Mouse (Mus musculus) 3134 (cell line): ENCODE data around the gene Hist1h4i.

Experiments used
- DNase-seq: peaks from one replicate; pipeline ENCODE4 v3.0.0-alpha.2; 2011; ENCODE audit warnings: low spot score; ENCODE audit not compliant: insufficient read length; ENCODE audit errors: extremely low read depth

Hist1h4i gene

DNA sequence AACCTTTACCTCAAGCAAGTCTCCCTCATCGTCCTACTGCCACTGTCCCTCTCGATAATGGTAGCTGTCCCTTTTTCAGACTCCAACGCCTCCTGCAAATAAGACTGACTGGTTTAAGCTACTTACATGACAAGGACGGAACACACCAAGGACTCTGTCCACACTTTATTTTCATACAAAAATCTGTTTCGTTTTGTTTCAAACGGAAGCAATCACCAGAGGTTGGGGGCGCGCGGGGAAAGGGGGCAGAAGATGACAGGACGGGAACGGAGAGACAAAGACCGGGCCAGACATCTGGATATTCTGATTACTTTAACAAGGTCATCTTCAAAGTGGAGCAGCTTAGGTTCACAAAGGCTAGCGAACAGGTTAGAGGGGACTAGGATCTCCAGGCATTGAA lies 27.4 kb downstream of the Hist1h4i start:
- DNase-seq: no peak

DNA sequence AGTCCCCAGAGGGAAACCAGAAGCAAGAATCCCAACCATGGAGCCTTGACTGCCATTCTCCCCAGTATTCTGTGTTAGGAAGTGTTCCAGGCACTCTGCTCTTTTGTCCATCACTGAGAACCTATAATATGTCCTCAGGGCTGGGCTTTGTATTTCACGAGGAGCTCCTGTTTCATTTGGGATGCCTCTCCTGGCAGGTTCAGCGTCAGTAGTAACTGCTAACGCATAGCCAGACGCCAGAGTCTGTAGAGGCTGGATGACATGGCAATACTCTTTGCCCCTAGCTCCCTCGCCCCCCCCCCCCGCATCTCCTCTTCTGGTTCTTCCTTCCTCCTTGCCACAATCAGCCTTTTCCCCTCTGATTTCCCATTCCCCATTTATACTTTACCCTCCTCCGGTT lies 31.5 kb downstream of the Hist1h4i start, which contains the start of gene Prss16:
Gene Prss16, minus strand, starts transcription at position 101 of the 400 bp plus-strand sequence.
- no peak for DNase-seq

DNA sequence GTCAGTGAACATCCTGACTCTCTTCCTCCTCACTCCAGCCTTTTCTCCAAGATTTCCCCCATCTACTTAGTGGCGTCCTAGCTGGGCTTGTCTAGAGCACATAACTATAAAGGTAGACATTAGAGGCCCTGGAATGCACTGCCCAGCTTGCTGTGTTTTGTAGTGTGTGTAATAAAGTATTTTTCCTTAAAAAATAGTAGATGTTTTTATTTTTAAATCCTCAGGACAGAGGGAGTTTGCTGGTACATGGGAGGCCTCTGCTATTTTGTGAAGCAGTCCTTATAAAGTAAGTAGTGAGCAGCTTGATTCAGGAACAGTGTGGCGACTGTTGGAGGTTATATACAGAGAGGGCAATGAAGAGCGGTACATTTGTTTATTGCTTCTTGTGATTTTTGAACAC lies 32.5 kb downstream of the Hist1h4i start:
- DNase-seq: no peak

DNA sequence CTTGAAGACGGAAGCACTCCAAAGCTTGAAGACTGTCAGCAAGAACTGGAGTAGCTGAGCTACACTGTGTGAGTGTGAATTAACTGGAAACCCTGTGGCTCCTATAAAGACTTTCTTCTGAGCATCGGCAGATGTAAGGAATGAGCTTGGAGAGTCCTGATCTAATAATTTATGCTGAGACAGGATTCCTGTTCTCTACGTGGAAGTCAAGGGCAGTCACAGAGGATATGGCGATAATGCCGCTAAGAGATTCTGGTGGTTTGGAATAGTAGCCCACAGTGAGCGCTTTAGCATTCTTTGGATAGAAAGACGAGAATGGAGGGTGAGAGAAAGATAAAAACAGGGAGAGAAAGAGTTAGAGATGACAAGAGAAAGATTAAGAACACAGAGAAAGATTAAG lies 33.3 kb downstream of the Hist1h4i start:
- no peak for DNase-seq

DNA sequence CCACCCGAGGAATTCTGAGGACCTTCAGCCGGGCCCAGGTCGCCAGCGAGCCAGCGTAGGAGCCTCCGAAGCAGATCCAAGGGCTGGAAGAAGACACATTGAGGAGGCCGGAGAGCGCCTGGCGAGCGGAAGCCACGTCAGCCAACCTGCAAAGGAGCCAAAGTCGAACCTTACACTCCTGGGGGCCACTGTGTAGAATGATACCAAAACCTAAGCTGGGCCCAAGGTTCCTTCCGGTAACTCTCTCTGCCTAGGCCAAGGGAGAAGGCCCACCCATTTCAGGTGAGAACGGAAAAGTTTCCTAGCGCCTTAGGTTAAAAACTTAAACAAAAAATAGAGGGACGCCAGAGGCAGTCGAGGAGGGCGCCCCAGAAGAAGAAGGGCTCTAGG lies 34.0 kb downstream of the Hist1h4i start:
- no peak for DNase-seq

DNA sequence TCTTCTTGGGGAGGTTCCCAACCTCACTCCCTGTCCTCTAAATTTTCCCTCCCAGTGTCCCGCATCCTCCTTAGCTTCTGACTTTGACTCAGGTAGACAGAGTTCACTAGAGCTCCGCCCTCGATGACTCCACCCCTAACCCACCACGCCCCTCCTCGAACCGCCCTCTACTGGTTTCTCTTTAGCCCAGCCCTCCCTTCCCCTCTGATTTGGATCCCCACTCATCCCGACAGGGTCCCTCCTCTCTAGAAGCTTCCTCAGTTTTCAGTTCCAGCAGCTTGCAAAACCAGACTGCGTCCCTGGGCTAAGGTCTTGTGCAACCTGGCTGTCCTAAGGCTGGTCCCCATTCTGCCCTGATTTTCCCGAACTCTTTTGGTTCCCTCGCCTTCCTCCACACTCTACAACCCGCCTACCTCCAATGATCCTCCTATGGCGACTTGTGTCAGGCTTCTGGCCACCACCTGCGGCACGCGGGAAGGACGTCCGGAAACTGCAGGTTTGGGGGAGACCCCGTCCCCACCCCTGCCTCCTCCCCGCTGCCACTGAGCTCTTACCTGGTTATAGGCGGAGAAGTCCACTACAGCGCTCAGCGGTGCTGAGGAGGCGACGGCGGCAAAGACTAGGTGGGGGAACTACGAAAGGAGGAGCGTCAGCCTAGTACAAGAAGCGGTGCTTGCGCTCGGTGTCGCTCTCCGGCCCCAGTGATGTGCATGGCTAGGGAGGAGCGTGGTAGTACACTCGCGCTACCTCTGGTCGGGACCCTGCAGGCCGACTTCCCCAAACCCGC lies 34.6 kb downstream of the Hist1h4i start:
- peak; percentile 80 for DNase-seq

DNA sequence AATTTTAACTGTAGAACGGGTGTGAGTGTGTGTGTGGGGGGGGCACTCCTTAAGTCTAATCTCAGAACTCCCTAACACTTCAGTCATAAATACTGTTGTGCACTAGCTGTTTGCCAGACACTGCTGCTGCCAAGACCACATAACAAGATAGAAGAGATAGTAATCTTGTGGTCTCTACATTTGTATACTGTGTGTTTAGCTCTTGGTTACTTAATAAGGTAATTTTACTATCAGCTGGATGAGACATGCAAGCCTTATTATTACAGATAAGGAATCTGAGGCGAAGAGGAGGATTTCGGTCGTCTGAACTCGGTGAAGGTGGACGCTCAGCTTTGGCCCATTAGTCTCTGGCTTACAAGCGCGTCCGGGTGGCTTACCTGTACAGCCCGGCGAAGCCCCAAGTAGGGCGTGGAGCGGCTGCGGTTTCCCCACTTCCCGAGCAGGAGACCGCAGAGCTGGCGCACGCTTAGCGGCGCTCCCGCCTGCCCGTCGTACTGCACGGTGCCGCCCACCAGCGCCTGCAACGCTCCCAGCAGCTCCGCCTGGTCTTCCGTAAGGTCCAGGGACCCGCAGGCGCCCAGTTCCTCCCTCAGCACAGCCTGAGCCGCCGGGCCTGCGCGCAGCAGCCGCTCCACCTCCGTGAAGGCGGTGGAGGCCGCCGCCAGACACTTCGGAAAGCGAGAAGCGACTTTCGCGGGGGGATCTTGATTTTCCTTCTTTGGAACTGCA lies 35.4 kb downstream of the Hist1h4i start:
- DNase-seq: peak; percentile 83

DNA sequence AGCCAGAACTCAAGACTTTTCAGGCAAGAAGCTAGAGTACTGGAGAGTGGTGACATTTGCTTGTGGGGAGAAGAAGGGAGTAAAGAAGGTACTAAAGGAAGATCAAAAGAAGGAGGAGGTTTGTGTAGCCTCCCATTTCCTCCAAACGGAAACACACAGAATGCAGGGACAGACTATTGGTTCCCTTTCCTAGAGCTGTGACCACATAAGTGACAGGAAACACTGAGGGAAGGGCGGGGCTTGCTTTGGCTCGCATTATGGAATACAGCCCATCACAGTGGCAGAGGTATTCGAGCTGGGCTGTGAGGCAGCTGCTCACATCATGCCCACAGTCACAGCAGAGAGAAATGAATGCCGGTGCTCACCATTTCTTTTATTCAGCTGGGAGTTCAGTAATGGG lies 39.3 kb downstream of the Hist1h4i start:
- DNase-seq: no peak

DNA sequence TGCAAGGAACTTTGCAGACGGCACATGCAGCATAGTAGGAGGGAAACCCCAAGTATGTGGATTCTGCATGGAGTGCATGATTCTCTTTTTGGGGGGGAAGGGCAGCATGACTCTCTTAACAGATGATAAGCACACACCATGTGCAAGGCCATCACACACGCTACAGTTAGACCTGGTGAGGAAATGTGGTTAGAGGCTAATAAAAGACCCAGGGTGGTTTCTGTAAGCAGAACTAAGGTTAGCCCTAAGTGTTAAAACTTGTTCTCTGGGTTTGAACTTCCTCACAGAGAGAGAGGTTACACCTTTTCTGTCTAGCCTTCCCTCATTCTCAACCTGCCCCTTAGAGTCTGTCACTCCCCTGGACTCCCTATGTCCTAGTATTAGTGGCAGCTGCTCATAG lies 39.8 kb downstream of the Hist1h4i start:
- DNase-seq: no peak

DNA sequence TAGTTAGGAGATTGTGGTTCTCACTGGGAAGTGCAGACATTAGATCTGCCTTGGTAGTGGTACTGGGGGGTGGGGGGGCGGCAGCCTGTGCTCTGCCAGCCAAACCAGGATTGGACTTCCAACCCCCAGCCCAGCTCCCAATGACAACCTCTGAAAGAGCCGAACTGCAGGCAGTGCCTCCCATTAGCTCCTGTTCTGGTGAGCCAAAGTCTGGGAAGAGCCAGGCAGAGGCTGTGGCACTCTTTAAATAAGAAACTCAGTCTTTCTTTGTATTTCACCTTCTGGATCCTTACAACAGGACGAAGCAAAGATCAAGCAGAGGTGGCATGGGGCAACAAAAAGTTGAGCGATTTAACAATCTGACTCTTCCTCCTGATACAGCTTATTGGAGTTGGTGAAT lies 42.0 kb downstream of the Hist1h4i start:
- DNase-seq: no peak

DNA sequence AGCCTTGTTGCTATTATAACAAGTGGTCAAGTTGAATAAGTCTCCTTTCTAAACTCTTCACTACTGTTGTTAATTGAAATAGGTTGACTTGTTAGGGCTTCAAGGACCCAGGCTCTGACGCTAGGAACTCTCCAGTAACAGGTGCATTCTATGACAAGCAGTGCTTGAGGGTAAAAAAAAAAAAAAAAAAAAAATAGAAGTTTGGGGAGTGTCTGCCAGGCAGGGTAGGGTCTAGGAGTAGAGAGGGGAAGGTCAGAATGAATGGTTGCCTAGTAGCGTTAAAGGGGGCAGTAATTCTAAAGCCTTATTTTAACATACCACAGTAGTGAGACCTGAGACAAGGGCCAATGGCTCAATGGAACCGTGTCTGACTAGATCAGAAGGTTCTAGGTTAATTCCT lies 42.8 kb downstream of the Hist1h4i start:
- DNase-seq: no peak

DNA sequence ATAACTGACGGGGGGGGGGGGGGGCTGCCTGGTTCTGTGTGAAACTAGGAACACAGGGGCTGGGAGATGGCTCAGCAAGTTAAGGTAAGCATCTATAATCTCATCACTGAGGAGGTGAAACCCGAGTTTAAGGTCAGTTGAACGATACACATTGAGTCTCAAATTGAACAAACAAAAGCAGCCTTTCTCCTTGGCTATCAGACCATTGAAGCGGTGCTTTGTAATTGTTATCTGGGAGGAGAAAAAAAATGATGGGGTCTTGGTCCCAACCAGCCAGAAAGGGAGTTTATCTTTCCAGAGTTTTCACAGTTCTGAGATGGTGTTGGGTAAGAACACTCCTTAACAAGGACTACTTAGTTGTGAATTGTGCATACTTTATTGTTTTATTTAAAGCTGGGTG lies 43.3 kb downstream of the Hist1h4i start:
- no peak for DNase-seq

DNA sequence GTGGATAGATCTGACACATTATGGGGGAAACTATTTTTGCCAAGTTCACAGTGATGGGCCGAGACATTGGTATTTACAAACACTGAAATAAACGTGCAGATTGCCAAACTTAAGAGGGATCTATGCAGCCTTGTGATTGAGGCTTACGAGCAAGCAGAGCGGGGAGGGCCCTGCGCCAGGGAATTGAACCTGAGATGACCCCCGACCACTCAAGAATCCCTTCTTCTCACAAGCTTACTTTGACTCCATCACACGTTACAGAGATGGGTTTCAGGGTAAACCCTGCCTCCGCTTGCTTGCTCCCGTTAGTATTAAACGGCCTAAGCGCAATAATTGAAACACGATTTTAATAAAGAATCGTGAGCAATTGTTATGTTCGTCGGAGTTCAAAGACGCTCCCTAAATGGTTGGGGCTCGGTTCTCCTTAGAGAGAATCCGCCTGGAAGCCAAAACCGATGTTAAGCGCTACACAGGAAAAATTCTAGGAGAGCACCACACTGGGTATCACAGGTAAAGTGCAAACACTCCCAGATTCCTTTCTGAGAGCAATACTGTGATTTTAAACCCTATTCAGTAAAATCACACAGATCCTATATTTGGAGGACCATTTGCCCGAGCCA lies 43.9 kb downstream of the Hist1h4i start:
- DNase-seq: no peak

DNA sequence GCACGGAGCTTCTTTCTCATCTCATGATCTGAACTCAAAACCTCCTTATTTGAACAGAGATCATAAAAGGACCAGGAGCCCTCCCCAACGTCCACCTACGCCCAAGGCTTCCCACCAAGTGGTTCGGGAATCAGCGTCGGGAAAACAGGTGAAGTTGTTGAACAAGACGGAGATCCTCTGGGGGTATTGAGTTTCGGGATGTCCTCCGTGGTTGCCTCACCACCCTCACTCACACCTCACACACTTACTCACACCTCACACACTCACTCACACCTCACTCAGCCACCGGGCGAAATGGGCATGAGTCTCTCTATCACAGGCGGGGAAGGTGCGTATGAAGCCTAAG lies 44.3 kb downstream of the Hist1h4i start:
- no peak for DNase-seq

DNA sequence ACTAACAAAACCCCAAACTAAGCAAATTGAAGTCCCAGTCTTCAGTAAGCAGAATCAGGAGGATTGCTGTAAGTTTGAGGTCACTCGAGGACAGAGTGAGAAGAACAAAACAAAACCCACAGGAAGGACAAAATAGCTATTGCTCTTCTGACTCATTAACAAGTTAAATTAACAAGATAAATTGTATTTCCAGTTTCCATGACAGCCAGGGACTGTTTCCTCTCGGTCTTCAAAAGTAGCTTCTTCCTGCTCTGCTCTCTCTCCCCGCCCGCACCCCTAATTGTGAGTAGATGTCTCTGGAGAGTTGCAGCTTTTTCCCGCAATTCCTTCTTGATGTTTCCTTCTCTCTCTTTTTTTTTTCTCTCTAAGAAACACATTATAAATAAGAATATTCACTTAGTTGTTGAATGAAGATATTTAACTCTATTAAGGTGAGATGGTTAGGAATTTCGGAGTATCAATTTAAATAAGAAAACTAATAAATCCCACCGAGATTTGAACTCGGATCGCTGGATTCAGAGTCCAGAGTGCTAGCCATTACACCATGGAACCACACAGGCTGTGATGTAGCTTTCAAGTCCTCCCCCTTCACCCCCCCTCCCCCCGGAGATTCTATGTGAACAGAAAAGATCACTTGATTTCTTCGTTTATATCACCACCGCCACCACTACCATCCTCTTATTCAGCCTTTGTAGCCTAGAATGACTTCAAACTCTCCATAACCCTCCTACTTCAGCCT lies 44.9 kb downstream of the Hist1h4i start:
- peak; percentile 49 for DNase-seq

DNA sequence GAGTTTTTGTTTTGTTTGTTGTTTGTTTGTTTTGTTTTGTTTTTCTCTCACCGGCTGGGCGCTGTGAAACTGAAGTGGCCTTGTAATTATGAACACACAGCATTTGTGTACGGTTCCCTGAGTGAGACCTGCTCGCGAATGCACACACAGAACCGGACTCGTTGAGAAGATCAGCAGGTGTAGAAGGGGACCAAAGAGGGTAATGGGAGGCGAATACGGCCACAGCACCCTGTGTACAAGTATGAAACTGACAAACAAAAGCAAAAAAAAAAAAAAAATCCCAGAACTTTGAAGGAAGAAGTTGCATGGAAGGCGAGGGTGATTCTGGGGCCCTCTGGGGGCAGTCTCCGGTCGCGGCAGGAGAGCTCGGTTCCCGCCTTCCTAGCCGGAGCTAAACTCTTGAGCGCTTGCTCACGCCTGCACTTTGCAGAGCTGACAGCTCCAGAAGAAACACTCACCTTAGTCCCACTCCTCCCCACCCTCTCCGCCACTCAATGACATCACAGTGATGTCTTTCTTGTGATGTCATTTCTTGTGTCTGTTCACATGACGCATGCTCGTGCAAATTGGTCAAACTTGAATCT lies 45.7 kb downstream of the Hist1h4i start:
- DNase-seq: peak; percentile 66

DNA sequence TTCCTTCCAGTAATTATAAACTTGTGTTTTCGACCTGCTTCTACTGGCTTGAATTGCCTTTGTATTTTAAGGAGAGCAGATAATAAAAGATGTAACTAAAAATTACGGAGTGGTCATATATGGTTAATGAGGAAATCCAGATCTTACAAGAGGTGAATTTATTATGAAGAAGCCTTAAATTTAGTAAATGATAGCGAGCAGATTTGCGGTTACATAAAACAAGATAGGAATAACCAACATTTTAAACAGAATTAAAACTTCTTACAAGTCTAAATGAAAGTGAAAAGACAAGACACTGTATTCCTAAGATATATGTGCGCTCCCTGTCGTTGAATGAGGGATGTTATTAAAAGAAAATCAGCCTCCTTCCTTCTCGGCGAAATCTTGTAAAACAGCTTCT lies 46.3 kb downstream of the Hist1h4i start:
- no peak for DNase-seq

DNA sequence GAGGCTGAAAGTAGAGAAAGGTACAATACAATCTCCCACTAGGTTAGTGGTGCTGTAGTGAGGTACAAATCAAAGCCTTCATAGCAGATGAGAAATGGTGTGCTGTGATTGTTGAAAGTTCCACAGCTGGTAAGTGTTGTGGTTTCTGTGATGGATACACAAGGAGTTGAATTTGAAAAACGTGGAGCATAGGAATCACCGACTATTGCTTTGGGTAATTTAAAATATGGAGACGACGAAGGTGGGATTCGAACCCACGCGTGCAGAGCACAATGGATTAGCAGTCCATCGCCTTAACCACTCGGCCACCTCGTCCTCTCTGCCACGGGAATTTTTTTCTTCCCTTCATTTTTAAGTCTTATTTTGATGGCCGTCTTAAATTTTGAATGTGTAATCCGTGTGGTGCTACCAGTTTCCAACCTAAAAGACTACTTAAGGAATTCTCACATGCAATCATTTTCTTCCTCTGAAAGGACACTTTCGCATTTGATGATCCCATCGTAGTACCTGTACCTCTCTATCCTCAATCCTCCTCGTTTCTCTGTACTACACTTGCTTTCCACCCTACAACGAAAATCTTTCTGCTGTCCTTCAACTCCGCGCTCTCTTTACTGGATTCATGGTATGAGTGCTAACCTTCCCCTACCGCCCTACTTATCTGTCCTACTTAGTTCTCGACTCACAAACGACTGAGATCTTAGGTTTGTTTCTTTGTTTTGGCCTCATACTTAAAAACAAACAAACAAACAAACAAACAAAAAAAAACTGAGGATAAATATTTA lies 47.0 kb downstream of the Hist1h4i start:
- DNase-seq: peak; percentile 66

DNA sequence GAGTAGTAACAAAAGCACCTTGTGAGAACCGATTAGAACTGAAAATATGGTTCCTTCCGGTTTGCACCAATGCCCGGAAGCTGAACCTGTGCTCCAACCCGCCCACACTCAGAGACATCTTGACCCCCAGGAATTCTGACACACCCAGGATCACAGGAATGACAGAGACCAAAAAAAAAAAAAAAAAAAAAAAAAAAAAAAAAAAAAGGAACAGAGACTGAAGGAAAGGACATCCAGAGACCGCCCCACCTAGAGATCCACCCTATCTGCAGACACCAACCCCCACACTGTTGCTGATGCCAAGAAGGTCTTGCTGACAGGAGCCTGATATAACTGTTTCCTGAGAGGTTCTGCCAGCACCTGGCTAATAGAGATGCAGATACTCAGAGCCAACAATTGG lies 48.6 kb downstream of the Hist1h4i start:
- DNase-seq: no peak
